Mouse (Mus musculus) spleen, adult 2 months (tissue): ENCODE measurements around the gene Slc26a5. TPM values are rescaled to one million over a fixed set of nuclear protein-coding genes. Genes with fewer than 3 reads are reported as not detected.

Experiments used
- DNase-seq, 2 experiments: peaks; one replicate each; pipeline versions ENCODE4 v3.0.0 to v3.0.0-alpha.2; 2012 to 2021; ENCODE audit warnings: low spot score in 2 of 2, low read depth in 1 of 2
- H3K27ac ChIP-seq: fragments of 200-500 bp; 2 replicates; pipeline ENCODE4 v1.5.1; 2012; ENCODE audit warnings: low read length, inconsistent platforms; ENCODE audit not compliant: insufficient read depth
- H3K27me3 ChIP-seq: fragments of 200-500 bp; 2 replicates; pipeline ENCODE4 v1.6.1; 2012; ENCODE audit warnings: mild to moderate bottlenecking, moderate library complexity, low read length, inconsistent platforms; ENCODE audit not compliant: control insufficient read depth, insufficient read depth
- H3K36me3 ChIP-seq: fragments of 200-500 bp; 2 replicates; pipeline ENCODE4 v1.6.1; 2012; ENCODE audit warnings: mild to moderate bottlenecking, low read length, inconsistent platforms; ENCODE audit not compliant: control insufficient read depth, insufficient read depth
- H3K4me1 ChIP-seq: fragments of 200-500 bp; 2 replicates; pipeline ENCODE4 v1.6.1; 2011; ENCODE audit warnings: inconsistent platforms; ENCODE audit not compliant: control insufficient read depth, insufficient read depth, insufficient read length
- H3K4me3 ChIP-seq: fragments of 200-500 bp; 2 replicates; pipeline ENCODE4 v1.5.1; 2011; ENCODE audit warnings: mild to moderate bottlenecking, inconsistent platforms; ENCODE audit not compliant: insufficient read depth, insufficient read length; ENCODE audit errors: extremely low read depth
- CTCF ChIP-seq: fragments of 200-500 bp; IDR thresholded peaks from 2 replicates; pipeline ENCODE4 v1.5.1; 2011; ENCODE audit warnings: mild to moderate bottlenecking, inconsistent platforms; ENCODE audit not compliant: insufficient read depth, insufficient read length, insufficient replicate concordance; ENCODE audit errors: extremely low read depth
- POLR2A ChIP-seq: fragments of 200-500 bp; IDR thresholded peaks from 2 replicates; pipeline ENCODE4 v1.6.1; 2011; ENCODE audit warnings: low read depth, low read length, inconsistent platforms
- WGBS: fragments of 180-500 bp; shearing (Covaris S2); methylation state at CpG from one replicate; pipeline ENCODE4 v1.1.7; 2018; 5-methylcytosine and 5-hydroxymethylcytosine counted together
- polyA plus RNA-seq: library from polyadenylated mRNA; depleted of rRNA; stranded (reverse); fragments of >200 nt; gene quantifications from 2 replicates; pipeline ENCODE4 v1.2.3, GENCODE M21; 2012; rRNA removed

The Slc26a5 gene
- not detected in 2 replicates for polyA plus RNA-seq

- Histone ChIP-seq H3K27ac (no peak within 1 kb of the TSS), H3K4me1 (no peaks in the 10 kb centered on the region), H3K36me3 (no peaks in the 10 kb centered on the region), H3K27me3 (0 out of 2 replicates have a peak, but pooled peaks cover 1% of the 10 kb centered on the region), H3K4me3 (no peak within 1 kb of the TSS)
- TF ChIP-seq POLR2A (no peak), CTCF (no peak)
- 8% methylated on average over 29 of the region's 29 CpGs for WGBS
- DNase-seq: no peak
These were observed at the start of gene Slc26a5 for GRCm38 (mm10) chr5:21865346-21866107. Gene Slc26a5 (minus strand): TSS chr5:21865604.

GRCm38 (mm10) chr5:21914776-21915175, 49.4 kb upstream of the Slc26a5 start:
- Histone ChIP-seq H3K27me3 (no peaks in the 10 kb centered on the region), H3K27ac (no peak overlapping the region), H3K4me1 (no peaks in the 10 kb centered on the region), H3K4me3 (no peak overlapping the region), H3K36me3 (no peaks in the 10 kb centered on the region)
- TF ChIP-seq POLR2A (no peak), CTCF (no peak)
- DNase-seq: no peak
- WGBS: 87% methylated on average over 3 of the region's 3 CpGs

GRCm38 (mm10) chr5:21912835-21913530, 47.6 kb upstream of the Slc26a5 start:
- DNase-seq: no peak
- Histone ChIP-seq H3K27me3 (no peaks in the 10 kb centered on the region), H3K4me1 (no peaks in the 10 kb centered on the region), H3K4me3 (no peak overlapping the region), H3K27ac (no peak overlapping the region), H3K36me3 (no peaks in the 10 kb centered on the region)
- TF ChIP-seq CTCF (no peak), POLR2A (no peak)
- WGBS: 93% methylated on average over 23 of the region's 23 CpGs

- TF ChIP-seq CTCF (no peak), POLR2A (no peak)
- Histone ChIP-seq H3K4me1 (no peaks in the 10 kb centered on the region), H3K36me3 (no peaks in the 10 kb centered on the region), H3K27ac (no peak overlapping the region), H3K4me3 (no peak overlapping the region), H3K27me3 (no peaks in the 10 kb centered on the region)
- DNase-seq: no peak
- WGBS: 92% methylated on average over 12 of the region's 12 CpGs
These were observed 45.3 kb upstream of the Slc26a5 start for GRCm38 (mm10) chr5:21910726-21911125.

- Histone ChIP-seq H3K27ac (no peak overlapping the region), H3K4me3 (no peak overlapping the region), H3K27me3 (no peaks in the 10 kb centered on the region), H3K36me3 (no peaks in the 10 kb centered on the region), H3K4me1 (no peaks in the 10 kb centered on the region)
- 83% methylated on average over 3 of the region's 3 CpGs for WGBS
- TF ChIP-seq POLR2A (no peak), CTCF (no peak)
- DNase-seq: no peak
These were observed 44.3 kb upstream of the Slc26a5 start for GRCm38 (mm10) chr5:21909713-21910112.

GRCm38 (mm10) chr5:21901411-21901810, 36.0 kb upstream of the Slc26a5 start:
- WGBS: 82% methylated on average over 12 of the region's 12 CpGs
- TF ChIP-seq POLR2A (no peak), CTCF (no peak)
- Histone ChIP-seq H3K4me1 (no peaks in the 10 kb centered on the region), H3K4me3 (no peak overlapping the region), H3K36me3 (no peaks in the 10 kb centered on the region), H3K27me3 (no peaks in the 10 kb centered on the region; the same call in 1 of the 2 replicates), H3K27ac (no peak overlapping the region)
- no peak for DNase-seq

GRCm38 (mm10) chr5:21900891-21901290, 35.5 kb upstream of the Slc26a5 start:
- no peak for DNase-seq
- Histone ChIP-seq H3K27ac (no peak overlapping the region), H3K27me3 (no peaks in the 10 kb centered on the region; the same call in 1 of the 2 replicates), H3K36me3 (no peaks in the 10 kb centered on the region), H3K4me1 (no peaks in the 10 kb centered on the region), H3K4me3 (no peak overlapping the region)
- 65% methylated on average over 6 of the region's 6 CpGs for WGBS
- TF ChIP-seq POLR2A (no peak), CTCF (no peak)
